Mouse (Mus musculus): Measurements from ENCODE around the gene Abcf2.

Abcf2 gene

GRCm38 (mm10) chr5:24577183-24577929, at the start of gene Abcf2:
TSS of gene Abcf2 (minus strand) at chr5:24577467.
- DNase-seq (ENCODE audit: low read depth, low spot score) = peak; percentile 100

GRCm38 (mm10) chr5:24624822-24625120, 47.5 kb upstream of the Abcf2 start:
- no peak for DNase-seq (ENCODE audit: low read depth, low spot score)

- DNase-seq (ENCODE audit: low read depth, low spot score) = peak; percentile 73
Observed at GRCm38 (mm10) chr5:24623986-24624821, 46.9 kb upstream of the Abcf2 start, which contains the start of gene Smarcd3. TSS of gene Smarcd3 (minus strand) at chr5:24624411.

GRCm38 (mm10) chr5:24623041-24623985, 46.0 kb upstream of the Abcf2 start:
- DNase-seq (ENCODE audit: low read depth, low spot score) = no peak

GRCm38 (mm10) chr5:24622386-24623040, 45.2 kb upstream of the Abcf2 start:
- DNase-seq (ENCODE audit: low read depth, low spot score) = no peak

- DNase-seq (ENCODE audit: low read depth, low spot score) = no peak
Observed at GRCm38 (mm10) chr5:24620626-24621025, 43.4 kb upstream of the Abcf2 start.

GRCm38 (mm10) chr5:24620116-24620515, 42.8 kb upstream of the Abcf2 start:
- no peak for DNase-seq (ENCODE audit: low read depth, low spot score)

- DNase-seq (ENCODE audit: low read depth, low spot score) = no peak
Observed at GRCm38 (mm10) chr5:24618921-24619320, 41.7 kb upstream of the Abcf2 start.

- DNase-seq (ENCODE audit: low read depth, low spot score) = no peak
Observed at GRCm38 (mm10) chr5:24615097-24615496, 37.8 kb upstream of the Abcf2 start.

- DNase-seq (ENCODE audit: low read depth, low spot score) = no peak
Observed at GRCm38 (mm10) chr5:24612302-24612649, 35.0 kb upstream of the Abcf2 start.

- DNase-seq (ENCODE audit: low read depth, low spot score) = no peak
Observed at GRCm38 (mm10) chr5:24611366-24612301, 34.4 kb upstream of the Abcf2 start.

GRCm38 (mm10) chr5:24609388-24609787, 32.1 kb upstream of the Abcf2 start:
- no peak for DNase-seq (ENCODE audit: low read depth, low spot score)

GRCm38 (mm10) chr5:24605980-24606665, 28.9 kb upstream of the Abcf2 start:
- no peak for DNase-seq (ENCODE audit: low read depth, low spot score)

GRCm38 (mm10) chr5:24605321-24605979, 28.2 kb upstream of the Abcf2 start:
- DNase-seq (ENCODE audit: low read depth, low spot score) = no peak

GRCm38 (mm10) chr5:24604656-24605100, 27.4 kb upstream of the Abcf2 start:
- no peak for DNase-seq (ENCODE audit: low read depth, low spot score)

GRCm38 (mm10) chr5:24604080-24604655, 26.9 kb upstream of the Abcf2 start:
- DNase-seq (ENCODE audit: low read depth, low spot score) = no peak

- no peak for DNase-seq (ENCODE audit: low read depth, low spot score)
Observed at GRCm38 (mm10) chr5:24603431-24604010, 26.3 kb upstream of the Abcf2 start.

- no peak for DNase-seq (ENCODE audit: low read depth, low spot score)
Observed at GRCm38 (mm10) chr5:24602751-24603343, 25.6 kb upstream of the Abcf2 start.

All from brain, embryonic 18.5 days (tissue).